Mouse (Mus musculus) kidney, embryonic 14.5 days (tissue): ENCODE data around the gene Hapln1. TPM values are rescaled to one million over a fixed set of nuclear protein-coding genes. Genes with fewer than 3 reads are reported as not detected.

Experiments
- ATAC-seq: fragments of 200-750 bp; cut with Nextera tagmentation; 2 replicates; pipeline ENCODE4 v1.8.0; 2017; ENCODE audit warnings: moderate number of reproducible peaks, mild to moderate bottlenecking, moderate TSS enrichment, moderate library complexity; ENCODE audit not compliant: low FRiP score, low TSS enrichment
- H3K27ac ChIP-seq: fragments of 300-500 bp; sonication (generic); 2 replicates; pipeline ENCODE4 v1.5.1; 2014; ENCODE audit warnings: low read depth, mild to moderate bottlenecking, low read length, moderate library complexity, mixed read lengths
- H3K27me3 ChIP-seq: fragments of 300-500 bp; sonication (generic); 2 replicates; pipeline ENCODE4 v1.6.1; 2014; ENCODE audit warnings: mild to moderate bottlenecking, low read length; ENCODE audit not compliant: control insufficient read depth, insufficient read depth
- H3K36me3 ChIP-seq: fragments of 300-500 bp; sonication (generic); 2 replicates; pipeline ENCODE4 v1.6.1; 2014; ENCODE audit warnings: low read length, mixed read lengths; ENCODE audit not compliant: control insufficient read depth, insufficient read depth
- H3K4me1 ChIP-seq: fragments of 300-500 bp; sonication (generic); 2 replicates; pipeline ENCODE4 v1.6.1; 2014; ENCODE audit warnings: low read length, mixed read lengths; ENCODE audit not compliant: control insufficient read depth, insufficient read depth
- H3K4me2 ChIP-seq: fragments of 300-500 bp; sonication (generic); replicated peaks from 2 replicates; pipeline ENCODE4 v1.6.1; 2014; ENCODE audit warnings: low read depth, mild to moderate bottlenecking, low read length
- H3K4me3 ChIP-seq: fragments of 300-500 bp; sonication (generic); 2 replicates; pipeline ENCODE4 v1.5.1; 2014; ENCODE audit warnings: mild to moderate bottlenecking, low read length
- H3K9ac ChIP-seq: fragments of 300-500 bp; sonication (generic); 2 replicates; pipeline ENCODE4 v1.6.1; 2014; ENCODE audit warnings: low read depth, mild to moderate bottlenecking, low read length, moderate library complexity
- H3K9me3 ChIP-seq: fragments of 300-500 bp; sonication (generic); 2 replicates; pipeline ENCODE4 v1.6.1; 2016; ENCODE audit warnings: low read length; ENCODE audit not compliant: control insufficient read depth
- WGBS: fragments of 180-500 bp; shearing (Covaris S2); extraction: QIAGEN DNeasy Blood & Tissue Kit; methylation state at CpG from one replicate; pipeline ENCODE4 v1.1.7; 2014; 5-methylcytosine and 5-hydroxymethylcytosine counted together
- polyA plus RNA-seq: library from polyadenylated mRNA; unstranded; fragments of >200 nt; fragmentation: Nextera tagmentation; extraction: Ambion mirVana; gene quantifications from 2 replicates; pipeline ENCODE4 v1.2.1, GENCODE M21; 2014

Gene Hapln1
- polyA plus RNA-seq, 1 experiment from 2014 or later: 12.8 TPM

- Histone ChIP-seq H3K9ac (no peak overlapping the region), H3K4me3 (no peak overlapping the region; the same call in 1 of the 2 replicates), H3K4me2 (peak overlapping the region; percentile 10; the same call in 1 of the 2 replicates), H3K36me3 (no peaks in the 10 kb centered on the region), H3K9me3 (no peaks in the 10 kb centered on the region), H3K27ac (no peak overlapping the region; the same call in 1 of the 2 replicates), H3K4me1 (0 out of 2 replicates have a peak, but pooled peaks cover 3% of the 10 kb centered on the region), H3K27me3 (no peaks in the 10 kb centered on the region)
- ATAC-seq: no peak; the same call in 1 of the 2 replicates
- WGBS: 50% methylated on average over 10 of the region's 10 CpGs
These were observed 44.4 kb downstream of the Hapln1 start for GRCm38 (mm10) chr13:89583747-89584738.

DNA sequence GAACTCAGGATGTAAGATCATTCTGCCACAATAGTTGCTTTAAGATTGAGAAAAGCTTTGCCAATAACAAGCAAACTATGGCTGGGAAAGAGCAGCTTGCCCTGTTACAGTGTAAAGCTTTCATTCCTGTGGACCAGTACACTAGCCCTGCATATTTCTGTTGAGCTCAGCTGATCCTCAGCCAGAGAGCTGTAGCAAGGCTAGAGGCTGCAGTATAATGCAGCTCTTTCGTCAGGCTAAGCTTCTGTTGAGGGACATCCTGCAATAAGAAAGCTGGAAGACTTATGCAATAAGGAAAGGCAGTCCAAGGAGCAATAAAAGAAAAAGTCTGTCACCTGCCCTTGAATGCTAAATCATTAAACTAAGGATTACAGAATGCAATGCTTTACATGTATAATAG lies 45.5 kb downstream of the Hapln1 start:
- H3K9ac ChIP-seq: no peak overlapping the region
- no peak overlapping the region; the same call in 1 of the 2 replicates for H3K27ac ChIP-seq
- 0 out of 2 replicates have a peak, but pooled peaks cover 3% of the 10 kb centered on the region for H3K4me1 ChIP-seq
- no peaks in the 10 kb centered on the region for H3K27me3 ChIP-seq
- no peak for ATAC-seq
- no peaks in the 10 kb centered on the region for H3K36me3 ChIP-seq
- no peaks in the 10 kb centered on the region for H3K9me3 ChIP-seq
- 47% methylated on average over 1 of the region's 1 CpGs for WGBS
- H3K4me3 ChIP-seq: no peak overlapping the region
- no peak overlapping the region for H3K4me2 ChIP-seq

DNA sequence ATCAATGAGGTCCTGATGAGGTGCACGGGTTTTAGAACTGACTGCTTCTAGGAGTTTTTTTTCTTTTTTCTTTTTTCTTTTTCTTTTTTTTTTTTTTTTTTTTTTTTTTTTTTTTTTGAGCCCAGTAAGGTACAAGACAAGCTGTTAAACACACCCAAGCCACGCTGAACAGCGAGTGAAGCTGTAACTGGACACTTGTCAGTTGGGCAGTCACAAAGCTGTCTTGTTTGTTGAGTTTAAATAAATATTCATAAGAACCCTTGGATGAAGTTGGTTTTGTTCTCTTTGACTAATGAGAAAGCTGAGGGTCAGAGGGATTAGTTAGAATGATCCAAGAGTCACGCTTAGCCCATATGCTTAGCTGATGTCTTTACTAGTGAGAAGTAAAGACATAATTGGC lies 55.5 kb downstream of the Hapln1 start:
- H3K9ac ChIP-seq: no peak overlapping the region
- H3K4me3 ChIP-seq: no peak overlapping the region
- 87% methylated on average over 4 of the region's 4 CpGs for WGBS
- H3K27me3 ChIP-seq: no peaks in the 10 kb centered on the region
- no peak overlapping the region for H3K27ac ChIP-seq
- no peak overlapping the region for H3K4me2 ChIP-seq
- no peak for ATAC-seq
- H3K9me3 ChIP-seq: peaks cover 5% of the 10 kb centered on the region
- no peaks in the 10 kb centered on the region for H3K36me3 ChIP-seq
- no peaks in the 10 kb centered on the region for H3K4me1 ChIP-seq

GRCm38 (mm10) chr13:89597354-89597753 lies 57.8 kb downstream of the Hapln1 start:
- no peak overlapping the region for H3K4me3 ChIP-seq
- no peaks in the 10 kb centered on the region for H3K36me3 ChIP-seq
- no peak overlapping the region for H3K9ac ChIP-seq
- H3K9me3 ChIP-seq: peaks cover 5% of the 10 kb centered on the region
- no peak for ATAC-seq
- H3K27ac ChIP-seq: no peak overlapping the region
- no peaks in the 10 kb centered on the region for H3K4me1 ChIP-seq
- H3K4me2 ChIP-seq: no peak overlapping the region
- H3K27me3 ChIP-seq: no peaks in the 10 kb centered on the region

GRCm38 (mm10) chr13:89600466-89600865 lies 60.9 kb downstream of the Hapln1 start:
- H3K4me1 ChIP-seq: no peaks in the 10 kb centered on the region
- H3K4me3 ChIP-seq: no peak overlapping the region
- no peaks in the 10 kb centered on the region for H3K9me3 ChIP-seq
- WGBS: 63% methylated on average over 7 of the region's 7 CpGs
- H3K27ac ChIP-seq: no peak overlapping the region
- no peak overlapping the region for H3K9ac ChIP-seq
- H3K27me3 ChIP-seq: no peaks in the 10 kb centered on the region
- no peaks in the 10 kb centered on the region for H3K36me3 ChIP-seq
- H3K4me2 ChIP-seq: no peak overlapping the region
- ATAC-seq: no peak

DNA sequence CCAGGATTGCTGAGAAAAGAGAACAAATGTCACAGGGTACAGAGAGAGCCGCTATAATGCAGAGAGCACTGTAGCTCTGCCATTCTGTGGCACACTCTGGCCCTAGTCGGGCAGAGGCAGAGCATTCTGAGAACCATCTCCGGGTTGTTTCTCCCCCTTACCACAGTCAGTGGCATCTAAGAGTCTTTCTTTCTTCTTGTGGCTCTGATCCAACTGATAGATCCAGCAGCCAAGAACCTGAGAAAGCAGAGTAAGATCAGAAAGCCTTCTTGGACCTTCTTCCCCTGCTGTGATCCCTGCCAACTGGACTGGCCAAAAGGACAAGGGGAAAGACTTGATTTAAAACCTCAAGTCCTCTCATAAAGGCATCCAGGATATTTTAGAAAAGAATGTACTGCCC lies 63.7 kb downstream of the Hapln1 start:
- H3K9me3 ChIP-seq: no peaks in the 10 kb centered on the region
- no peak overlapping the region for H3K9ac ChIP-seq
- ATAC-seq: no peak
- no peaks in the 10 kb centered on the region for H3K36me3 ChIP-seq
- no peak overlapping the region for H3K27ac ChIP-seq
- H3K4me3 ChIP-seq: no peak overlapping the region
- 92% methylated on average over 3 of the region's 3 CpGs for WGBS
- H3K27me3 ChIP-seq: no peaks in the 10 kb centered on the region
- H3K4me2 ChIP-seq: no peak overlapping the region
- H3K4me1 ChIP-seq: no peaks in the 10 kb centered on the region

GRCm38 (mm10) chr13:89607399-89607798 lies 67.8 kb downstream of the Hapln1 start:
- Histone ChIP-seq H3K9ac (no peak overlapping the region), H3K36me3 (no peaks in the 10 kb centered on the region), H3K27me3 (no peaks in the 10 kb centered on the region), H3K4me3 (no peak overlapping the region), H3K4me2 (no peak overlapping the region), H3K9me3 (no peaks in the 10 kb centered on the region), H3K4me1 (no peaks in the 10 kb centered on the region), H3K27ac (no peak overlapping the region)
- no peak for ATAC-seq
- 82% methylated on average over 3 of the region's 3 CpGs for WGBS

DNA sequence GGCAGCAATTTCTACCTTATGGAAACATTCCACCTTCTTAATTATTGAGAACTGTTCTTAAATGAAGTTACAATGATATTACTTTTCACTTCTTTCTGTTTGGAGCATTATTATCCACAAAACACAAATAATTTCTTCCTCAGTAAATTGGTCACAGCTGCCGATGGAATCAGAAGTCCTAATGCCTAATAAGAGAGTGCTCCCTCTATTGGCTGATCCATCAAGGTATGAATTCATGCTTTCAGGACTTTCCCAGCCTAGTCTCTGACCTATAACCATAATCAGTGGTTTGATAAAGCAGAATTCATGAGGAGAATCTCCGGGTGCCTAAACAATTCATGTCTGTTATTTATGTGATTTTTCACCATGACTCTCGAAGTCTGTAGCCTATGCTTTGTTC lies 79.5 kb downstream of the Hapln1 start:
- ATAC-seq: no peak
- H3K36me3 ChIP-seq: no peaks in the 10 kb centered on the region
- H3K27ac ChIP-seq: no peak overlapping the region
- no peaks in the 10 kb centered on the region for H3K27me3 ChIP-seq
- WGBS: 85% methylated on average over 3 of the region's 3 CpGs
- no peaks in the 10 kb centered on the region for H3K9me3 ChIP-seq
- no peak overlapping the region for H3K9ac ChIP-seq
- no peak overlapping the region for H3K4me3 ChIP-seq
- H3K4me1 ChIP-seq: no peaks in the 10 kb centered on the region
- H3K4me2 ChIP-seq: no peak overlapping the region

- ATAC-seq: 0 out of 2 replicates have a peak, but pooled peaks have one; percentile 66
- no peaks in the 10 kb centered on the region for H3K9me3 ChIP-seq
- no peak overlapping the region for H3K4me2 ChIP-seq
- H3K27me3 ChIP-seq: no peaks in the 10 kb centered on the region
- 30% methylated on average over 4 of the region's 4 CpGs for WGBS
- H3K9ac ChIP-seq: no peak overlapping the region
- H3K4me3 ChIP-seq: no peak overlapping the region
- no peaks in the 10 kb centered on the region for H3K36me3 ChIP-seq
- H3K4me1 ChIP-seq: no peaks in the 10 kb centered on the region
- H3K27ac ChIP-seq: no peak overlapping the region
These were observed 94.6 kb downstream of the Hapln1 start for GRCm38 (mm10) chr13:89634137-89634683.
